Comparison of ENCODE assay signal across 9 mouse cellular contexts in genomic region chr6:114224399-114224798, GRCm38 (mm10). TPM values are rescaled to one million over a fixed set of nuclear protein-coding genes. Genes with fewer than 3 reads are reported as not detected.
DNase-seq lines count a peak whose midpoint lies in the region; ATAC-seq lines count a peak whose summit lies in the region.
"Had no signal": no experiment of that assay in that cellular context is flagged by ENCODE, and none has a peak within 500 bp of the region (broad histone marks: within the 10 kb centered on the region; RNA-seq: fewer than 3 reads in every experiment).

No protein-coding gene starts in this region.

- H3K27ac ChIP-seq in heart, embryonic 12.5 days (ENCODE audit: poor library complexity, severe bottlenecking), result no peak overlapping the region
- H3K27ac ChIP-seq: heart, embryonic 15.5 days had no signal

- no peak for ATAC-seq in heart, embryonic 12.5 days (ENCODE audit: insufficient number of reproducible peaks, low FRiP score)
- no peak for ATAC-seq in megakaryocyte, adult 5-6 weeks (ENCODE audit: poor library complexity, severe bottlenecking)

- no peaks in the 10 kb centered on the region for H3K9me3 ChIP-seq in heart, embryonic 12.5 days (replicated peaks)
- H3K9me3 ChIP-seq: heart, embryonic 15.5 days had no signal

- peaks cover 21% of the 10 kb centered on the region for H3K27me3 ChIP-seq in heart, embryonic 12.5 days (replicated peaks)

- no peak overlapping the region for H3K4me3 ChIP-seq in heart, embryonic 12.5 days
- H3K4me3 ChIP-seq: heart, embryonic 15.5 days had no signal

- WGBS in heart, embryonic 12.5 days, result 18% methylated on average over 4 of the region's 4 CpGs

- peak; percentile 6 to 7 for DNase-seq in heart, postnatal 10 days
- DNase-seq in ovary, postnatal 14 days (ENCODE audit: low spot score), result peak; percentile 2
- DNase-seq in ovary, postnatal 36 days (ENCODE audit: low spot score), result no peak
- DNase-seq in frontal cortex, postnatal 36 days (ENCODE audit: low spot score in 2 of 2), result peak; percentile 50 to 68
- DNase-seq in right cerebral cortex, adult 2 months (ENCODE audit: low spot score in 2 of 2), result peak; percentile 65 to 68
- no peak for DNase-seq in adrenal gland, adult 2 months

- no peaks in the 10 kb centered on the region for H3K36me3 ChIP-seq in heart, embryonic 12.5 days
- H3K36me3 ChIP-seq: heart, embryonic 15.5 days had no signal

- H3K4me2 ChIP-seq in heart, embryonic 12.5 days, result no peak overlapping the region
- H3K4me2 ChIP-seq: heart, embryonic 15.5 days had no signal

- no peaks in the 10 kb centered on the region for H3K4me1 ChIP-seq in heart, embryonic 12.5 days (replicated peaks)
- H3K4me1 ChIP-seq: heart, embryonic 15.5 days had no signal

- intact Hi-C loops in heart, postnatal 10 days (cut with DNase I), result loop anchor here (2.0 to 10.0 kb wide), 2 partner anchors 120 to 470 kb away; no protein-coding TSS in a partner anchor

- H3K9ac ChIP-seq in heart, embryonic 12.5 days, result no peak overlapping the region
- H3K9ac ChIP-seq: heart, embryonic 15.5 days had no signal

RNA-seq across cellular contexts. Expression of gene Slc6a1, which starts 58.0 kb away (rescaled TPM):
- under 1 TPM; 0.10 to 0.20 TPM for total RNA-seq in heart, postnatal 10 days (2021)
- 0.05 and 0.17 TPM in 2 replicates for polyA plus RNA-seq in heart, embryonic 12.5 days (2016; fragmentation: Nextera tagmentation; extraction: Ambion mirVana)
- total RNA-seq in megakaryocyte, adult 5-6 weeks (2015), result not detected in 2 replicates
- not detected in 2 replicates for total RNA-seq in megakaryocyte, adult 5-6 weeks (2017)
- total RNA-seq in adrenal gland, adult 2 months (2021), result not detected
- not detected in 2 replicates for polyA plus RNA-seq in adrenal gland, adult 2 months (2012; rRNA removed)

Comparison
In these comparisons a context has a peak if more than half of its experiments do, and no peak if none do; other contexts are left out.
1. DNase-seq: peak in heart, postnatal 10 days (2 of 2), ovary, postnatal 14 days (single experiment), frontal cortex, postnatal 36 days (2 of 2) and right cerebral cortex, adult 2 months (2 of 2); none in ovary, postnatal 36 days (single experiment) and adrenal gland, adult 2 months (single experiment).